Mouse (Mus musculus) embryo, embryonic 10.5 days (tissue): ENCODE measurements around the gene Slc30a1.
A peak's percentile ranks its signal among the peaks of the same experiment; 100 is the strongest.

Source experiments
- DNase-seq: peaks from one replicate; pipeline ENCODE4 v3.0.0-alpha.2; 2015; ENCODE audit warnings: low spot score

Slc30a1 gene

DNA sequence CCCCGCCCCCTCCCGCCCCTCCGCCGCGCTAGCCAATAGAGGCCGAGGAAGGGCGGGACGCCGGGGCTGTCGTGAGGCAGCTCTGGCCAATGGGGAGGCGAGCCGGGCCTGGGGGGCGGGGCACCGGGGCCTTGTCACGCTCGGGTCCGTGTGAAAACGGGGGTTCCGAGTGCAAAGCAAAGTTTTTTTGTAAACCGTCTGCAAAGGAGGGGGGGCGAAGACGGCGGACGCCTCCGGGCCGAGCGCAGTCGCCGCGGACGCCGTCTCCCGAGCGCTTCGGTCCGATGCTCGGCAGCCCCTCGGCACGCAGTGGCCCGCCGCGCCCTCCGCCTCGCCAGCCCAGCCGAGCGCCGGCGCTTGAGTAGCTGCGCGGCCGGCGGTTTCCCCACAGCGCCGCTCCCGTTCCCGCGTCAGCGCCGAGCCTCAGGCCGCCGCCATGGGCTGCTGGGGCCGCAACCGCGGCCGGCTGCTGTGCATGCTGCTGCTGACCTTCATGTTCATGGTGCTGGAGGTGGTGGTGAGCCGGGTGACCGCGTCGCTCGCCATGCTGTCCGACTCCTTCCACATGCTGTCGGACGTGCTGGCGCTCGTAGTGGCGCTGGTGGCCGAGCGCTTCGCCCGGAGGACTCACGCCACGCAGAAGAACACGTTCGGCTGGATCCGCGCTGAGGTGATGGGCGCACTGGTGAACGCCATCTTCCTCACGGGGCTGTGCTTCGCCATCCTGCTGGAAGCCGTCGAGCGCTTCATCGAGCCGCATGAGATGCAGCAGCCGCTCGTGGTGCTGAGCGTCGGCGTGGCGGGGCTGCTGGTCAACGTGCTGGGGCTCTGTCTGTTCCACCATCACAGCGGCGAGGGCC, at the start of gene Slc30a1:
TSS of gene Slc30a1 (plus strand) at position 197 of the 860 bp plus-strand sequence.
- DNase-seq = peak; percentile 97

DNA sequence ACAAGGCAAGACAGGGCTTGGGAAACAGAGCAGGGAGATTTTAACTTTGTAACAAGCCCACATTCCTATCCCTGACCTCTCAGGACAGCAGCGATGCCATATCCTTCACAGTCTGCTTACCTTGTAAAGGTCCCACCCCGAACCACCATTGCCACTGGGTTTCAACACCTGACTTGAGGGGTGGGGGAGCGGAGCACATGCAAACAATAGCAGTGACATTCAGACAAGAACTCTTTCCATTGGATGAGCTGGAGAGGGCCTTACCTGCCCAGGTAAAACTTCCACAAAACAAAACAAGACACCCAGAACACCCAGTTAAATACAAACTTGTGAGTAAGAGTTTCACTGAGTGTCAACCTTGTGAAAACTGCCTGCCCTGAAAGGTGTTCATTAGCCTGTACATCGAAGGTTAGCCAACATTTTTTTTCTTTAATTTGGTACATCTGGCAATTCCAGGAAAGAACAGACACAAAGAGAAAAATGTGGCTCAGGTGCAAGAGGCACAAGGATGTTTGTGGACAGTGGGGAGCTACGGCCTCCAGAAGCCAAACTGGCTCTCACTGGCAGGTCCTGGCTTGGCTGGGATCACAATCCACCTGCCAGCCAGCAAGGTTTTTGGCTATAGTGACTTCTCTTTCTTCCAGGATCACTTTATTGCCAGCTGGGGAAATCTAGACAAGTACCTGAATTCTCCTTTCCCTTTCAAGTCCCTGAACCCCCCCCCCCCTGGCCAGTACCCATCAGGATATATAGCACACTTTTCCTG, 49.5 kb upstream of the Slc30a1 start:
- DNase-seq = no peak

DNA sequence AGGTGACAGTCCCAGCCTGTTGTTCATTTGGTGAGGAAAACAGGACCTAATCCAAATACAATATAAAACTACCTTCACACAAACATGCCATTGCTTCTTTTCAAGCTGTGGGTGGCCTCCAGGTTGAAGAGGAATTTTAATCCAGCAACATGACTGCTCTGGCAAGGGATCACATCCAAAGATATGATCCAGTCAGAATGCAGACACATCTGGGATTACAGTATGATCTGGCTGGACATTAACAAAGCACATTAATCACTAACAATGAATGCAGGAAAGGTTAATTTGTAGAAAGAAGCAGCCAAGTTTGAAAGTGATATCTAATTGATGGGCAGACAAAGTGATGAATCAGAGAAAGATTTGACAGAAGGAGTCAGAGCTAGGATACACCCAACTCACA, 48.4 kb upstream of the Slc30a1 start:
- no peak for DNase-seq

DNA sequence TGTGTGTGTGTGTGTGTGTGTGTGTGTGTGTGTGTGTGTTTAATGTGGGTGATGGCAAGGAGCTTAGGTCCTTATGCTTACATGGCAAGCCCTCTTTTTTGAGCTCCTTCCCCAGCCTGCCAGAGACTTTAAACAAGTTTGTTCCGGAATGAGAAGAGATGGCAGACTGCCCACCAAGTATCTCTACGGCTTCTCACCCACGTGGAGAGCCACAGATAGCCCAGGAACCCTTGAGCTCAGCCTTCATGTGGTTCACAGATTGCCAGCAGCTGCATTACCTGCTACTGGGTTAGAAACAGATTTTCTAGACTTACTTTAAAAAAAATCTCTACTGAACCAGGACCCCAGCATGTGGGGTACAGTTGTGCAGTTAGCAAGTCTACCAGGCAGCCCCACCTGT, 46.7 kb upstream of the Slc30a1 start:
- DNase-seq = no peak

- no peak for DNase-seq
These were observed 45.3 kb upstream of the Slc30a1 start for GRCm38 (mm10) chr1:191861247-191861646.

DNA sequence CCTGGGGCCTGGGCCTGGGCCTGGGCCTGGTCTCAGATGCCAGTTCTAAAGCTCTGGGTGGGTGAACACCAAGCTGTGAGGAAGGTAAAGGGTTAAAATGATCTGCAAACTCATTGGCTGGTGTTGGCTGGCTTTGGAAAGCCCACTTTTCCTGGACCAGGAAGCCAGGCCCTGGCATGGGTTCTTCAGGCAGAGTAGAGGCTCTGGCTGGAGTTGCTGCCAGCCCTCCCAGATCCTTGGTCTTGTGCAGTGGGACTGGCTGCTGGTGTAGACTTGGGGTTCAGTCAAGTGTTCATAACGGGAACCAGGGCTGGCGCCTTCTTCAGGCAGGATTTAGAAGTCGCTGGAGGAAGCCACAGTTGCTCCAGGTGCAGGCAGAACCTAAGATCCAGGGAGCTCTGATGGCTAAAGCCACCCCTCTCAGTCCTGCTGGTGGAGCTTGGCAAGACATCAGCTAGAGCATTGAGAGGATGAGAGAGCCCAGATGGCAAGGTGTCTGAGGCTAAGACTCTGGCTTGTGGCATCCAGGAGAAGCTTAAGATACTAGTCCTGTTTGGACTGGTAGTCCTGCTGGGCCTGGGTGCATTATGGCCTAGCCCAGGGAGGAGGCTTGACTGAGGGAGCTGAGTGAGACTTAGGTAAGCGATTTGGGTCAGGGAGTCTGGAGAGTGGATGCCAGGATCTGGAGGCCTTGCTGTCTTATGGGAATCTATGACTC, 42.6 kb upstream of the Slc30a1 start:
- DNase-seq = no peak

- no peak for DNase-seq
These were observed 42.0 kb upstream of the Slc30a1 start for GRCm38 (mm10) chr1:191864551-191865027.

DNA sequence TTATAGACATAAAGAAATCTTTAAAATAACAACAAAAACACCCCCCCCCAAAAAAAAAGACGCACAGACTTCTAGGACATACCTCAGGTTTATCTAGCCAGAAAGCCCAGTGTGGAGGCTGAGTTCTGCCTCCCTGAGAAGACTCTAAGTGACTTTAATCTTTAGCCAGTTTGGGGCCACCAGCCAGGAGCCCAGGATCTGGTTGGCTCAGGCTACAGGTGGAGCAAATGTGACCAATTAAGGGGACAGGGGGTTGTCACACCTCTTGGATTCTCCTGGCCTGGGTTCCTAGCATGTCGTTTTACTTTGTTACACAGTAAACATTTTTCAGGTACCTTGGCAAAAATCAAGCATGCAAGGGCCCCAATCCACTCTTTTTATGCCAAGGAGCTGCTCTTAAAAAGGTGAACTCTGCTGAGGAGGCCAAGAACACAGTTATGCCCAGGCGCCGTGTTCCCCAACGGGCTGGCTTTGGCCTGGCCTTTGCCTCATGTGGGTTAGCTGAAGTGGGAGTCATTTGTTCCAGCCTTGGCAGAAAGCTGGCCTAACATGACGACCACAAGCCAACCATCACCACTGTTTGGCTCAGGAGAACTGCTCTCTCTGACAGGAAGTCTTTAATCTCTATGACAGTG, 34.4 kb upstream of the Slc30a1 start:
- DNase-seq = no peak

DNA sequence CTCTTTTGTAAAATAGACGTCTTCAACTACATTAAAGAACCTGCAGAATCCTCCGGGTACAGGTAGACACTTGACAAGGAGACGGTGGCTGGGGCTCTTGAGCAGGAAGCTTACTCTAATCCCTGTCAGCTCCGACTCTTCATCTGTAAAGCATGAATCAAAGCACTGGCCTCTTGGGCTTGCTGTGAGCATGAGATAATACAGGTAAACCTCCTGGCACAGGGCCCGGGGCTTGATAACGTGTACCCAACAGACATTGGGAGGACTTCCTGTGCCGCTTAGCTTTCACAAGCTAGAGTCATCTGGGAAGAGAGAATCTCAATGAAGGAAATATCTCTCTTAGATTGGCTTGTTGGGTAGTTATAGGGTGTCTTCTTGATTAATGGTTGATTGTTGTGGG, 31.6 kb upstream of the Slc30a1 start:
- DNase-seq = no peak

- no peak for DNase-seq
These were observed 30.8 kb upstream of the Slc30a1 start for GRCm38 (mm10) chr1:191875683-191876305.

- no peak for DNase-seq
These were observed 28.9 kb upstream of the Slc30a1 start for GRCm38 (mm10) chr1:191877681-191878080.

- DNase-seq = no peak
These were observed 28.0 kb upstream of the Slc30a1 start for GRCm38 (mm10) chr1:191878518-191878921.

- DNase-seq = no peak
These were observed 26.3 kb upstream of the Slc30a1 start for GRCm38 (mm10) chr1:191880247-191880646.

DNA sequence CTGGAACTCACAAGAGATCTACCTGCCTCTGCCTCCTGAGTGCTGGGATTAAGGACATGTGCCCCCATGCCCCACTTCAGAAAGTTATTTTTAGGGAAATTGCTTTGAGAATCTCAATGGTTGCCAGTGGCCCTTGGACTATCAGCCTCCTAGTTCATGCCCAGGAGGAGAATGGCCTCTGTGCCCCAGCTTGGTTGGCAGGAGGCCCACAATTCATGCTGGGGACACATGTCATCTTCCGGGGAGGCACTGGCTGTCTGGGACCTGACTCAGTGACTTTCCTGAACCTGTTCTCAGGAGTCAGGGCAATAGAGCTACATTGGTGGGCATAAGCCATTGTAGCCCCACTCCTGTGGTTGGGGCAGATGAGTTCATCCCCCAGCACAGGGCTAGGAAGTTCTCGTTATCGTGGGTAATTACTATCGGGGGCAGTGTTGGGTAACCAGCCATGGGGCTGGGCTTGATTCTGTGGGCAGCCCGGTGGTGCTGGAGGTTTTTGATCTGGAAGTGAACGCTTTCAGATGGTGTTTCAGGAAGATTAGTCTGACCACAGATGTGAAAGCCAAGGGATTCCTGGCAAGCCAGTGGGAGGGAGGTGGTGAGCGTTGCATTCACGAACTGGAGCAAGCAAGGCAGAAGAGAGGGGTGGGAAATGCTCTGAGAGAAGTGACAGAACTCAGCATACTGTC, 25.5 kb upstream of the Slc30a1 start:
- no peak for DNase-seq

GRCm38 (mm10) chr1:191881663-191882062, 24.9 kb upstream of the Slc30a1 start:
- no peak for DNase-seq

DNA sequence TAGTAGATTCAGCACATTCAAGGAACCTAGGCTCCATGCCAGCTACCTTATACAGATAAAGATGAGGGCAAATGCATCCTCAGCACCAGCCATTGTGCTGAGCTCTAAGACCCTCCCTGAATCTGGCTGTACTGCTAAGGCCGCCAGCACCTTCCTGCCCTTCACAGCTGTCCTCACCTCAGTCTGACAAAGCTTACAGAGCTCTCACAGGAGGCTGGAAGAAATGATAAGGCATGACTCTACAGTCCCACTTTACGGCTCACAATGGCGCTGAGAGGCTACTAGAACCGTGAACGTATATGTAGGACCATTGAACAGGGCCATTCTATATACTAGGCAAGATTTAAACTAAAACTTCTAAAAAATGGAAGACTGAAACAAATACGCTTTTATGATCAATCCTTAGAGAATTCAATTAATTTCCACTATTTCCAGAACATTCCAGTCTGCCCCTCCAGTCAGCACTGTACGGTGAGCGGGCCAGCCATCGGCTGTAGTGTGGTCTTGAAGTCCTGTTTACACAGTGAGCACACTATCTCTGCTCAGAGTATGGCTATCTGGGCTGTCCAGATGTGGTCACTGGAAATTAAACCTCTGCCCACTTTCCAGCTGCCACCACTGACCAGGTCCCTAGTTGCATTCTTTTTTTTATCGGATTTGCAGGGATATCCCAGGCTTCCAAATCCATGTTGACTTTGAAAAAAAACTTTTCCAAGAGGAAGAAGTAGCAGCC, 23.9 kb upstream of the Slc30a1 start:
- DNase-seq = no peak

GRCm38 (mm10) chr1:191883654-191884053, 22.9 kb upstream of the Slc30a1 start:
- no peak for DNase-seq

GRCm38 (mm10) chr1:191891912-191892311, 14.7 kb upstream of the Slc30a1 start:
- DNase-seq = no peak

GRCm38 (mm10) chr1:191894386-191894785, 12.2 kb upstream of the Slc30a1 start:
- no peak for DNase-seq

DNA sequence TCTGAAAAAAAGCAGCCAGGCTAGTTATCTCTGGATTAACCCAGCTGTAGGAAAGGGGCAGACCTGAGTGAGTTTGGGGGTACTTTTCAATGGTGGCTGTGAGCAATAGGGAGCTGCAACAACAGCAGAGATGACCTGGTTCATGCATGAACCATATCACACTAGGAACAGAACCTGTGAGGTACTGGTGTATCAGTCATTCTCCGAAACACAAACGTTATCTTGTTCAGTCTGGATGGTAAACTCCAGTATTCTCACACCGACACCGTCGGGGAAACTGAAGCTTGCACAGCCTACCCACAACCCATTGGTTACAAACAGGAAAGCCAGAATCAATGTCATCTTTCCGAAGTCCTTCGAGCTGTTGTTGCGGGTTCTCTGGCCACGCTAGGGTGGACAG, 11.7 kb upstream of the Slc30a1 start:
- no peak for DNase-seq
